Mouse (Mus musculus): ENCODE data around the gene Taf10. TPM values are rescaled to one million over a fixed set of nuclear protein-coding genes. Genes with fewer than 3 reads are reported as not detected.

Taf10 gene
- polyA plus RNA-seq, 3 experiments from 2014 or later: 12.4 to 25.1 (median 14.3) TPM

DNA sequence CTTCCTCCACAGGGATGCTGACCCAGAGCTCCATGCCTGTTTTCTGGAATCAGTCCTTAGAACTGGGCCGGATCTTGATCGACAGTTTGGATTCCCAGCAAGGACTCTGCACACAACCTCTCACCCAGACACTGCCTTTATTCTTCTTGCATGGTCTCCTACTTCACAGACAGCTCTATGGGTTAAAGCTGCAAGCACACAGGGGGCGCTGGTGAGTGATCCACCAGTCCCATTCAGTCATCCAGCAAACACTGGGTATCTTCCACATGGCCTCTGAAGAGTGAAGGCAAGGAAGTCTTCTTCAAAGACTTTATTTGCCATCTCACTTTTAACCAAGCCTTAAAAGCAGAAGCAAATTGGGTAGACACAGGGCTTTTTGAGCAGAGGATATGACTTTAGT, 28.8 kb downstream of the Taf10 start:
- ATAC-seq: no peak

DNA sequence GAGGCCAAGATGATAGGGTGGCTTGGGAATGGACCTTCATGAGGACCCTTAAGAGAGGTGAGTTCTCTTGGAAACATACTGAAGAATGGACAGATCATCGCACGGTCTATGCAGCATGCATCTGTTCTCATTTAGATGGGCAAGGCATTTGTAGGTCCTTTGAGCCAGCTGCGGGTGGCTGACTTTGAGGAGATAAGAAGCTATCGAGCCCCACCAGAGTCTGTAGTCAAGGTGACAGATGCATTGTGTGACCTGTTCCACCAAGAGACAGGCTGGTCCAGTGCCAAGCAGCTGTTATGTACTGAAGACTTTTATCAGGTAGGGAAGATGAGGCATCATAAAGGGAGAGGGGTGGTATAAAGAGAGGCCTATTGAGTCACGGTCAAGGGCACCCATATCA, 35.4 kb downstream of the Taf10 start:
- no peak for ATAC-seq

DNA sequence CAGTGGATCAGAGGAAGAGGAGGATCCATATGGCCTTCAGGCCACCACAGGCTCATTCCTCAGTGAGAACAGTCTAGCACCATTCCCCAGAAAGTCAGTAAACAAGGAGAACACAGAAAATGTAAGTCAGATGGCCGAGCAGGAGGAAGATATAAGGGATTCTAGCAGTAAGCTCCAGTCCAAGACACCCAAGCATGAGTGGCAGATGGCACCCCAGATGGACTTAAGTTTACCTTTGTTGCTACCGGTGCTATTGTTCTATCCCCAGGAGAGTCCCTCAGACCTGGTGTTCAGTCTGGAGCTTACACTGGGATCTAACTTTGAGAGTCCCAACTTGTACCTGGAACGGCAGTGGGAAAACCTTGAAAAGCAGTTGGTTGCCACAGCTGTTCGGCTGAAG, 40.3 kb downstream of the Taf10 start:
- ATAC-seq: no peak

- no peak for ATAC-seq
These were observed 41.0 kb downstream of the Taf10 start for GRCm38 (mm10) chr7:105703184-105703583.

- ATAC-seq: no peak
These were observed 53.3 kb downstream of the Taf10 start for GRCm38 (mm10) chr7:105690875-105691274.

Other genes starting within 250 kb of the Taf10 start
- 10 to 100 TPM; 15.4 to 23.7 (median 22.3) TPM for gene Smpd1, start 190.0 kb downstream of the Taf10 start, polyA plus RNA-seq (2017; shearing (Covaris generic))
- 10 to 100 TPM in 1 of 3 experiments, 1 to 10 TPM in 2; 2.9 to 10.5 (median 3.8) TPM for gene Apbb1, start 162.7 kb downstream of the Taf10 start, polyA plus RNA-seq (2017; shearing (Covaris generic))
- not detected for gene Hpx, start 144.2 kb downstream of the Taf10 start, polyA plus RNA-seq (2017; shearing (Covaris generic))
- 1 to 10 TPM in 2 of 3 experiments, under 1 TPM in 1; 0.70 to 5.4 (median 3.3) TPM for gene Trim3, start 110.8 kb downstream of the Taf10 start, polyA plus RNA-seq (2017; shearing (Covaris generic))
- gene Timm10b, start 104.3 kb downstream of the Taf10 start, polyA plus RNA-seq (2017; shearing (Covaris generic)): 100 to 1,000 TPM; 193 to 230 (median 222) TPM
- 10 to 100 TPM; 10.3 to 12.8 (median 12.2) TPM for gene Arfip2, start 103.9 kb downstream of the Taf10 start, polyA plus RNA-seq (2017; shearing (Covaris generic))
- gene Gm45799, start 103.8 kb downstream of the Taf10 start, polyA plus RNA-seq (2017; shearing (Covaris generic)): 10 to 100 TPM in 1 of 3 experiments, 1 to 10 TPM in 2; 4.9 to 13.7 (median 8.7) TPM
- gene Dnhd1, start 93.5 kb downstream of the Taf10 start, polyA plus RNA-seq (2017; shearing (Covaris generic)): 1 to 10 TPM in 1 of 3 experiments, under 1 TPM in 2; 0.26 to 1.1 (median 0.46) TPM
- gene Ilk, start 7.8 kb downstream of the Taf10 start, polyA plus RNA-seq (2017; shearing (Covaris generic)): 100 to 1,000 TPM; 152 to 175 (median 153) TPM
- 10 to 100 TPM; 14.9 to 21.8 (median 19.9) TPM for gene Rrp8, start 7.0 kb downstream of the Taf10 start, polyA plus RNA-seq (2017; shearing (Covaris generic))
- 100 to 1,000 TPM in 2 of 3 experiments, 10 to 100 TPM in 1; 92.5 to 132 (median 131) TPM for gene Tpp1, start 7.9 kb upstream of the Taf10 start, polyA plus RNA-seq (2017; shearing (Covaris generic))
- under 1 TPM in 1 of 3 experiments, not detected in 2; 0.08 TPM for gene Dchs1, start 43.3 kb upstream of the Taf10 start, polyA plus RNA-seq (2017; shearing (Covaris generic))
- gene Mrpl17, start 66.7 kb upstream of the Taf10 start, polyA plus RNA-seq (2017; shearing (Covaris generic)): 100 to 1,000 TPM; 173 to 204 (median 177) TPM
- 100 to 1,000 TPM; 178 to 198 (median 194) TPM for gene Gm4070, start 209.6 kb upstream of the Taf10 start, polyA plus RNA-seq (2017; shearing (Covaris generic))